Mouse (Mus musculus) thymus, postnatal 25 days (tissue): Measurements from ENCODE around the gene Inpp5b.

Experiments used
- DNase-seq: peaks from one replicate; pipeline ENCODE4 v3.0.0; 2022

Inpp5b gene

GRCm38 (mm10) chr4:124768963-124769591, 27.4 kb downstream of the Inpp5b start:
- DNase-seq, result no peak

GRCm38 (mm10) chr4:124770624-124771023, 29.0 kb downstream of the Inpp5b start:
- no peak for DNase-seq

DNA sequence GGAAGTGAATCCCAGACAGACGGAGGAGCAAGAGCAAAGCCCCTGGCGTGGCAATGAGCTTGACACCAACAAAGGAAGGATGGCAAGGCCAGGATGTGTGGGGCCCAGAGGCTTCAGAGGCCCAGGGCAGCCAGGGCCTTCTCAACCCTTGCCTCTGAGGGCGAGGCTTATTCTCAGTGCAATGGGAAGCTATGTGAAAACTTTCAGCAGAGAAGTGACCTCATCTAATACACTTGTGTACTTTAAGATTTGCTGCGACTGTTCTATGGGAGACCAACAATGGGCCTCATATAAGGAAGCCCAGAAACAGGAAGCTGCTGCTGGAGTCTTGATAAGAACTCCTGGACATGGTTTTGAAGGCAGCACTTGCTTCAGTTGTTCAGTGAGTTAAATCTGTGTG, 30.5 kb downstream of the Inpp5b start:
- DNase-seq, result no peak

DNA sequence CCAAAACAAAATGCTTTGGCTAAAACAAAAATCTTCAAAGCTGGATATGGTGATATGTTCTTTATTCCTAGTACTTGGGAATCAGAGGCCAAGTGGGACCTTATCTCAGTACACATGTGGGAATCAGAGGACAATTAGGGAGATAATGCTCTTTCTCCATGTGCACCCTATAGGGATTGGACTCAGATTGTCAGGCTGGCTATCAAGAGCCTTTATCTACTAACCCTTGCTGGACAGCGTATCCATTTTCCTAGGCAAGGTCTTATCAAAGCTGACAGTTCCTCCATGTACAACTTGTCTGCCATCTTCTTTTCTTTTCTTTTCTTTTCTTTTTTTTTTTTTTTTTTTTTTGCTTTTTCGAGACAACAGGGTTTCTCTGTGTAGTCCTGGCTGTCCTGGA, 31.8 kb downstream of the Inpp5b start:
- no peak for DNase-seq

DNA sequence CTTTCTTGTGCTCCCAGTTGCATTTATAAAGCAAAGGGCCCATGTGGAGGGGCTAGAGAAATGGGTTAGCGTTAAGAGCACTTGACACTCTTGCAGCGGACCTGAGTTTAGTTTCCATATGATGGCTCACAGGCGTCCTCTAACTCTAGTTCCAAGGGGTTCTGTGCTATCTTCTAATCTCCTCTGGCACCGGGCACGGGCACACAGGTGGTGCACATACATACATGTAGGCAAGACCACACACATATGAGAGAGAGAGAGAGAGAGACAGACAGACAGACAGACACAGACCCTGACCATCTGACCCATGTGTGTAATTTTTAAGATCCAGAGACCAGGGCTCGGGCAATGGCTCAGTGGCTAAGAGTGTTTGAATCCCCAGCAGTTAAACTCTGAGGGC, 32.3 kb downstream of the Inpp5b start:
- no peak for DNase-seq

GRCm38 (mm10) chr4:124774429-124774828, 32.8 kb downstream of the Inpp5b start:
- no peak for DNase-seq

GRCm38 (mm10) chr4:124781361-124781760, 39.7 kb downstream of the Inpp5b start:
- DNase-seq, result no peak

DNA sequence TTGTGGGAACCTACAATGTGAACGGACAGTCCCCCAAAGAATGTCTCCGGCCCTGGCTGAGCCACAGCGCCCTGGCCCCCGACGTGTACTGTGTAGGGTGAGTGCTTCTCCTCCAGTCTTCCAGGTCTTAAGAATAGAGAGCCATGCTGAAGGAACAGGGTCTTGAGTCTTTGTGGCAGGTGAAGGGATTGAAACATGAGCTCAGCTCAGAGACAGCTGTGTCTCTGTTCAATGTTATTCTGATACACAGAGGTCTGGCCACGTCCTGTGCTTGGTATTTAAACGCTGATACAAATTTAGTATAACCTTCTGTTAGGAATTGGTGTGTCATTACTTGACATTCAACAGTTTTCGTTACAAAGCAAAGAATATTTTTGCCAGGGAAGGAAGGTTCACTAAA, 40.7 kb downstream of the Inpp5b start:
- no peak for DNase-seq

DNA sequence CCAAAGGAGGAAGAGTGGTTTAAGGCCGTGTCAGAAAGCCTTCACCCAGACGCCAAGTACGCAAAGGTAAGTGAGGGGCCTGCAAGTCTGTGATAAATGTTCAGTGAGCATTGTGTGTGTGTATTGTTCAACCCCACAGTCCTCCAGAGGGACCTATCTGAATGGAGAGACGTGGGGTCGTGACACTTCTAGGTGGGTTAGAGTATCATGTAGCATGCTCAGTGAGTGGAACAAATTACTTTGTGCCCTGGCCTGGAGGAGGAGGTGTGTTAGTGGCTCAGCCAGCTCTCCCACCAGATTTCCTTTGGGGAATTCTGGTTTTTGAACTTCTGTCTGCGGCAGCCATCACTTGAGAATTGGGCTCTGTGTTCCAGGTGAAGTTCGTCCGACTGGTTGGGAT, 42.3 kb downstream of the Inpp5b start:
- DNase-seq, result no peak

DNA sequence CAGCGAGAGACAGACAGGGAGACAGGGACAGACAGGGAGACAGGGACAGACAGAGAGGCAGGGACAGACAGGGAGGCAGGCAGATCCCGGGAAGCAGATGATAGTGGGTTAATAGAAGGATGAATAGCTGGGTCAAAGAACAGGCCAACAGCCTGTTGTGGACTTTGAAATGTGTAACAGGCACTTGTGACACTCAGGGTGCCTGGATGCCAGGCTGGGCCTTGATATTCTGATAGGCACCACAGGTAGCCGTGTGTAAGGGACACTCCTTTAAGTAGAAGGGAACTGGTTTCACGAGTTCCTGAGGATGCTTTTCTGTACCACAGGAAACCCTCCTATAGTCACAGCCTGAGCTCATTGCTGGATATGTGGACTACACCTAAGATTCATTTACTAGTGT, 48.4 kb downstream of the Inpp5b start:
- no peak for DNase-seq

DNA sequence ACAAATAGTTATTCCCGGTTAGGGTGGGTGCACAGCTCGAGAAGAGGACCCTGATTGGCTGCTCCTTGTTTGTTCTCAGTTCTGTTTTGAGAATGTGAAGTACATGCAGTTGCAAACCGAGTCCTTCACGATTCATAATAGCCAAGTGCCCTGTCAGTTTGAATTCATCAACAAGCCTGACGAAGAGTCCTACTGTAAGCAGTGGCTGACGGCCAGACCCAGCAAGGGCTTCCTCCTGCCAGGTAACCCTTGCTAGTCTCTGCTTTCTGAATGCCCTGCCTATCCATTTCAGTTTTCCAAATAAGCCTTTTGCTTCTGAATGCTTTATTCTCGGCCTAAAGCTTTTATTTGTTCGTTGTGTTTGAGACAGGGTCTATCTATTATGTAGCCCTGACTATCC, 50.5 kb downstream of the Inpp5b start:
- DNase-seq, result no peak

- no peak for DNase-seq
Measured at GRCm38 (mm10) chr4:124796141-124796540, 54.5 kb downstream of the Inpp5b start.

DNA sequence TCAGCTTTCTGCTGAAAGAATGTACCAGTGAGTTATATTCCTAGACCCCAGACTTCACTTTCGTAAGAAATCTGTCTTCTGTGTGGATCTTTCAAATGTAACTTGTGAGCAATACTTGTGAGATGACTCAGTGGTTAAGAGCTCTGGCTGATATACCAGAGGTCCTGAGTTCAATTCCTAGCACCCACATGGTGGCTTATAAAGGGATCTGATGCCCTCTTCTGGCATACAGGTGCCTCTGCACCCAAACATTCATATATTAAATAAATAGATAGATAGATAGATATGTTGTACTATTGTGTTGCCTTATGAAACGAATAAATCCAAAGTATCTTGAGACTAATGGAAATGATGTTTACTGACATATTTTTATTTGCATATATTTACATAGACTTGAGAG, 55.3 kb downstream of the Inpp5b start:
- DNase-seq, result no peak

- peak; percentile 87 for DNase-seq
Measured at GRCm38 (mm10) chr4:124801552-124802308, 60.1 kb downstream of the Inpp5b start, which contains the start of gene Mtf1. Gene Mtf1 (plus strand): TSS chr4:124802104.

- peak; percentile 97 for DNase-seq
Measured at GRCm38 (mm10) chr4:124802309-124803260, 60.9 kb downstream of the Inpp5b start.

GRCm38 (mm10) chr4:124803406-124803805, 61.8 kb downstream of the Inpp5b start:
- no peak for DNase-seq

DNA sequence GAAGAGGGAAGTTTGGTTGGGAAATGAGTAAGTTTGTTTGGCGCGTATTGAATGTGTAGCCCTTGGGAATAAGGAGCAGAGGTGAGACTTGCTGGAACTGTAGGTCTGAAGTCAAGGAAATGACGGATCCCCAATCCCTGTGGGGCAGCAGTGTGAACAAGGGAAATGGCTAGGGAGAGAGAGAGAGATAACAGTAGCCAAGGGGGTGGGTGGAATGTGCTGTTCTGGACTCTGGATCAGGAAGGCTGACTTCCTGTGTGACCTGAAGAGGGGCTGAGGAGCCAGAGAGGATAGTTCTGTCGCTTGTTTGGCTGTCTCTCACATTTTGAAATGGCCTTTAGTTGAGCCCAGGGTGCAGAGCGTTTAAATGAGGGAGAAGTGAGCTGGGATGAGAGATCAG, 66.9 kb downstream of the Inpp5b start:
- no peak for DNase-seq

GRCm38 (mm10) chr4:124809136-124809883, 67.7 kb downstream of the Inpp5b start:
- no peak for DNase-seq

DNA sequence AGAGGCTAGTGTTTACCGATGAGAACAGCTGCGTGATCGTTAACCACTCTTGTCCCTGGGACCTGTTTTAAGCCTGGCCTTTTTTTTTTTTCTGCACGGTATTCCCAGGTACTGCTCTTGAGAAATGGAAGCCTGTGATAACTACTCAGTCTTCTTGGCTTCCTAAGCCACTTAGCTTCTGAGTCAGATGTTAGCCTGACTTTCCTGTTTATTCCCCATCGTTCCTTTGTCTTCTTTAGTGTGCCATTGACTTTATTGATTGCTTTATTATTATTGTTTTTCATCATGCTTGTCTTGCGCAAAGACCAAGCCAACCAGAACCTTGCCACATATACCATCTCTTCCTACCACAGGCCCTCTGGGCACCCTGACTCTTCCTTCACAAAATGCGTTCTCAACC, 68.4 kb downstream of the Inpp5b start:
- DNase-seq, result no peak

DNA sequence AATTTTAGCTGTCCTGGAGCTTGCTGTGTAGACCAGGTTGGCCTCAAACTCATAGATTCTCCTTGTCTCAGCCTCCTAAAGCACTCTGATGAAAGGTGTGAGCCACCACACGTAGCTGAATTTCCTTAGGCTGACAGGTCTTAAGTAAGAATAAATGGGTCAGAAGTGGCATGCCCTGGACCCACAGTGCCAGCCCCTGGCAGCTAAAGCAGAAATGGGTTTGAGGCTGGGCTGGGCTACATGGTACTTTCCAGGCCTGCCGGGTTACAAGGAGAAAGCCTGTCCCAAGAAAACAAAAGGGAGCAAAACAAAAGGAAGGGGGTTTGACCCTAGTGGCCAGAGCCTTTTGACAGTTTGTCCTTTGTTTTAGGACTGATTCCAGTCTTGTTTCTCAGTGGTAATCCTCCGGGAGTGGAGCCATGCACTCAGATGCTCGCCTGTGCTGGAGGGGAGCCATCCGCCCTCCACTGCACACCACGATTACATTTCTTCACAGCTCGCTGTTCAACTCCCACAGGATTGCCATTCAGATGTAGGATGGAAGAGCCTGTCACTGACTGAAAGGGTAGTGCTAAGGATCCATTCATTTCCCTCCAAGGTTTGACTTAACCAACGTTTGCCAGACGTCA, 69.8 kb downstream of the Inpp5b start:
- no peak for DNase-seq

DNA sequence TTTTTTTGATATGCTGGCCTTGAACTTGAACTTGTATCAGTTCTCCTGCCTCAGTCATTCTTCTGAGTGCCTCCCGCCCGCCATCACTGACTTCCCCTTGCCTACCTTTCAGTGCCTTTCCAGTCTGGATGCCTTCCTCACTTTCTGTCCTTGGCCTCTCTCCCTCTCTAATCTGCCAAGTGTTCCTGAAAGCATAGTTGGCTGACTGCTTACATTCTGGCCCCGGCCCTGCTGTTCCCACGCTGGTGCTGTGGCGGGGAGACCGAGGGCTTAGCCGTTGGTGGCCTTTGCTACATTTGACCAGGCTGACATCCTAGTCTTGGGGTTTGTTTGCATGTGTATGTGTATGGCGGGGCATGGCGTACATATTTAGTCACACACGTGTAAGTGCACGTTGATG, 74.3 kb downstream of the Inpp5b start:
- no peak for DNase-seq

- DNase-seq, result no peak
Measured at GRCm38 (mm10) chr4:124817803-124818202, 76.2 kb downstream of the Inpp5b start.
